Mouse (Mus musculus) testis, adult 2 months (tissue): ENCODE measurements around the gene Tmem245.

Experiments used
- CTCF ChIP-seq: fragments of 200-500 bp; IDR thresholded peaks from 2 replicates; pipeline ENCODE4 v1.5.1; 2012; ENCODE audit warnings: low read depth, mild to moderate bottlenecking, inconsistent platforms, low read length, moderate library complexity; ENCODE audit not compliant: control insufficient read depth, insufficient read depth, insufficient replicate concordance
- POLR2A ChIP-seq: fragments of 200-500 bp; IDR thresholded peaks from 2 replicates; pipeline ENCODE4 v1.6.1; 2012; ENCODE audit warnings: low read depth, mild to moderate bottlenecking, inconsistent platforms, low read length, moderate library complexity; ENCODE audit not compliant: control insufficient read depth

GRCm38 (mm10) chr4:56829511-56829921 is 117.7 kb downstream of the Tmem245 start:
- no peak for TF ChIP-seq CTCF
- TF ChIP-seq POLR2A, result no peak
